Comparison of ENCODE assay signal across 8 mouse cellular contexts in the genomic region with DNA sequence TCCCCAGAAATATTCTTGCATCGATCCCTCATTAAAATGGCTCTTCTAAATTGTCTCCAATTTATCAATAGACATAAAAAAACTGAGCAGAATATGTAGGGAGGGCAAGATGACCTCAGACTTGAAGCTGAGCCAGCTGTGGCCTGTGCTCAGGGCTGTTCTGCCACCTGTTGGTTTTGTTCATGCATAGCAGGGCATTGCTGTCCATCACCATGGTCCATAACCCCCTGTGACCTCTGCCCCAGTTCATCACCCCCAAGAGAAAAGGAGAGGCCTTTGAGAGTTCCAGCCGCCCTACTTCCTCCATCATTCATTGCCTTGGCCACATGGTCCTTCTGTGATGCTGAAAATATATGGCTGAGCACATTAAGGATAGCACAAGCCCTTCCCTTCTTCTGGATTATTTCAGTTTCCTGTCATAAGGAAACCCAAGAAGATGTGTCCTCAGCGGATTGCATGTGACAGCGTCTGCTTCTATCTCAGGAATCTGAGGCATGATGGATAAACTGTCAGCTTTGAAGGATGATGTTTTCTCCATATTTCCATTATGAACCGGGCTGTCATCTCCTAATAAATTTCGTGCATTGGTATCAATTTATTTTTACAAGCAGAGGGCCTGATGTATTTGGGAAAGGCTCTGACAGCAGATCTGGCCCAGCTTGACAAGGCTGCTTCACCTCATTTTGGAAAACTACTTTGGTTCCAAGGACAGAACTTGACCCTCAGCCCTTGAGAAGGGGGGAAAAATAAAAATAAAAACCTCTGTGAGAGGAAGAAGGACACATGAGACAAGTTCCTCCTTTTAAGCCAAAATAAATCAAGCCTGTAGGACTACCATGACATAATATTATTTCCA.
DNase-seq lines count a peak whose midpoint lies in the region; ATAC-seq and TF ChIP-seq lines count a peak whose summit lies in the region.

No protein-coding gene starts in this region.

- H3K9ac ChIP-seq in ES-Bruce4 (ENCODE audit: low read depth, poor library complexity, severe bottlenecking): no peak overlapping the region

- no peak overlapping the region for H3K4me3 ChIP-seq in ES-Bruce4 (ENCODE audit: low read depth, low read length)

- no peak for ATAC-seq in frontal cortex, adult (ENCODE audit: low TSS enrichment)
- ATAC-seq in monocyte, adult 5-6 weeks (replicated peaks; ENCODE audit: insufficient number of reproducible peaks, low FRiP score, low TSS enrichment, poor library complexity, severe bottlenecking): no peak

- H3K9me3 ChIP-seq in ES-Bruce4 (replicated peaks; ENCODE audit: control insufficient read depth, insufficient read depth, low read length, poor library complexity, severe bottlenecking): no peaks in the 10 kb centered on the region

- H3K27me3 ChIP-seq in ES-Bruce4 (ENCODE audit: control insufficient read depth, insufficient read depth, low read length, poor library complexity, severe bottlenecking): no peaks in the 10 kb centered on the region; the same call in 1 of the 2 replicates

- no peak for TF ChIP-seq POLR2A in ES-Bruce4 (IDR thresholded peaks at IDR 0.05; ENCODE audit: insufficient read depth, low read length)

- no peaks in the 10 kb centered on the region for H3K4me1 ChIP-seq in ES-Bruce4 (ENCODE audit: control insufficient read depth, insufficient read depth, low read length)

- H3K27ac ChIP-seq in ES-Bruce4 (ENCODE audit: insufficient read depth, low read length): no peak overlapping the region

- H3K36me3 ChIP-seq in ES-Bruce4 (ENCODE audit: control insufficient read depth, insufficient read depth, low read length, poor library complexity, severe bottlenecking): no peaks in the 10 kb centered on the region

- peak; percentile 38 to 42 for DNase-seq in cerebellum, postnatal 10 days
- DNase-seq in cerebellum, postnatal 36 days: no peak
- peak; percentile 23 for DNase-seq in gastrocnemius, adult 18-20 months (ENCODE audit: low spot score)
- peak; percentile 35 to 38 for DNase-seq in lung, adult 18-20 months
- DNase-seq in left cerebral cortex, adult 8-10 months (ENCODE audit: low spot score in 2 of 2): no peak

- peak; percentile 58 for TF ChIP-seq CTCF in ES-Bruce4 (IDR thresholded peaks at IDR 0.05; ENCODE audit: low read depth, low read length)

- no peak for TF ChIP-seq EP300 in ES-Bruce4 (IDR thresholded peaks at IDR 0.05; ENCODE audit: insufficient read depth, low read depth, low read length)

Comparison
In these comparisons a context has a peak if more than half of its experiments do, and no peak if none do; other contexts are left out.
1. DNase-seq: peak in cerebellum, postnatal 10 days (2 of 2), gastrocnemius, adult 18-20 months (single experiment) and lung, adult 18-20 months (2 of 2); none in cerebellum, postnatal 36 days (0 of 2) and left cerebral cortex, adult 8-10 months (0 of 2).